Mouse (Mus musculus) liver, embryonic 14.5 days (tissue): ENCODE measurements around the gene Fam214a.

Experiments
- CTCF ChIP-seq: IDR thresholded peaks from 2 replicates; pipeline ENCODE4 v1.5.1; 2016; ENCODE audit warnings: antibody characterized with exemption, low read depth, control low read depth
- EP300 ChIP-seq: IDR thresholded peaks from 2 replicates; pipeline ENCODE4 v1.6.1; 2016; ENCODE audit warnings: antibody characterized with exemption, low read depth

- TF ChIP-seq EP300 (no peak), CTCF (no peak)
These were observed 83.3 kb downstream of the Fam214a start for GRCm38 (mm10) chr9:75035944-75036343.
